Mouse (Mus musculus): Measurements from ENCODE around the gene Secisbp2.
"Not testable (repeated sequence)": the region's sequence is repeated elsewhere in the genome, so short reads cannot be mapped to it uniquely, and the experiment has no call there.

The Secisbp2 gene

GRCm38 (mm10) chr13:51643924-51644828, 7.3 kb upstream of the Secisbp2 start:
- no peak for DNase-seq

DNA sequence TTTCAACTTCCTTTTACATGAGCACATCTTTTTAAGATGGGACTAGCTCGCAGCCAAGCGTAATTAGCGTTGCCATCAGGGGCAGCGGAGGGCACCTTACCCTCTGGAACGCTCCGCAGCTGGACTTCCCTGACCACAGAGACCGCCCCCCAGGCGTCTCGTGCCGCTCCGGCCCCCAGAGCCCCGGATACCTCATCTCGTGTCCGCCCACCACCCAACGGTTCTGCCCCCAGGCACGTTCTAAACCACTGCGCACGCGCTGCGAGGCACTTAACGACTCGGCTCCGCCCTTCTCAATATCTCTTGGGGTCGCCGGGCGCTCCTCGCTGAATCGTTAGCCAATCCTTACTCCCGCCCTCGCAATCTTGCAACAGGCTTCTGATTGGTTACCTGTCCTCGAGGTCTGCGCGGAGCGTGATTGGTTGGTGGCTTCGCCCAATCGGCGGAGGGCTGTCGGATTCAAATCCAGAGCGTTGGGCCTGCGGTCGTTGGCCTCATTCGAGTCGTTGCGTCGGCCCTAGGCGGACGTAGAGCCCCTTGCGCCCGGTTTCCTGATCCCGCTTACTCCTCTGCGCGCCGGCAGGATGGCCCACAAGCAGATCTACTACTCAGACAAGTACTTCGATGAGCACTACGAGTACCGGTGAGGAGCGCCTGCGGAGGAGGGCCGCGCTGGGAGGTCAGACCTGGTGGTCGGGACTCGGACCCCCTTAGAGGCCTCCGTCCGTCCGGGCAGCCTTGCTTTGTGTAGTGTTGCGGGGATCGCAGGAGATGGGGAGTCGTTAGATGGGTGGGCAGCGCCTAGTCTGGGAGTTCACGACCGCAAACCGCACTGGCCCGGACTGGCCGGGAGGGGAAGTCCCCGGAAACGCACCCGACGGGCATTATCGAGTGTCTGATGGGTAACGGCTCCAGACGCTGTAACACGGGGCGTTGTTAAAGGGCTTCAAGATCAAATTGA, 6.4 kb upstream of the Secisbp2 start, which contains the start of gene Cks2:
Gene Cks2, plus strand, starts transcription at position 404 of the 961 bp plus-strand sequence.
- DNase-seq = peak; percentile 94 to 96

DNA sequence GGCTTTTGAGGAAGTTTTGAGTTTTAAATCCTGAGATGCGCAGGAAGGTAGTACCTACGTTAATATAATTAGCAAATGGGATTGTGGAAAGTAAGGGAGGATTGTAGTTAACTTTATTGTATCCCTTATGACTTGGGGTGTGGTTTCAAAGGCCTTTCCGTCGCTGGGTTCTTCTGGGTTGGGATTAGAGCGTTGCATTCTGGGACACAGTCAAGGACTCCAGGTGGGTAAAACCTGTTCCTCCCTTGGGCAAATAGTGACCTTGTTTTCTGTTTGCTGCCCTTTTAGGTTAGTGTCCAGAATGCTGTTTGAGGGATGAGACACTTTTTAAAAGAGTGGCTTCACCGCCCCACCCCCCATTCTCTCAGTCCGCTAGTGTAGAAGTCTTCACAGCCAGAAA, 5.6 kb upstream of the Secisbp2 start:
- no peak for DNase-seq

DNA sequence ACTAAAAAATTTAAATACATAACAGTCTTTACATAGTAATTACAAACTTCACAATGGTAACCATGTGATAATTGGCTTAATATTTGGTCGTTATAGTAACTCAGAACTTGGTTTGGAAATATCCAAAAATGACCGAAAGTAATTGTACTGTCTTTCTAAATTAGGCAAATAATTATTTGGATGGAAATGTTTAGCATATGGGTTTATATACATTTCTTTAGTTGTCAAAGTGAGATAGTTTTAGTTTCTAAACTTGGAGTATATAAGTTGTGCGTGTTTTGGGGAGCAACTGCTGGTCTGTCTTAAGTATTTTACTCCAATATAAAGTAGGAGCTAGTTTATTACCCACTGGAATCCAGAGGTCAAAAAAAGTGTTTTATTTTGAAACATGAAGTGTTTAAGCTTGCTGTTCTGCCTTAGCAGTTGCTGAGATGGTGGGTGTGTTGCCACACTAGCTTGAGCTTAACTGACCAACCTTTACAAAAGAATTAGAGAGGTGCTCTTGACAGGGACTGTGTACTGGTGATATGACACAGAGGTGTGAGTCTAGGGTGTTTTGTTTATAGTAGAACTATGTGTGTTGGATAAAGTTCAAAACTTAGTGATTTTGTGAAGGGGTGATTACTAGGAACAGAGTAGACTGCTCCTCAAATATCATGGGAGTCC, 5.0 kb upstream of the Secisbp2 start:
- no peak for DNase-seq

GRCm38 (mm10) chr13:51647770-51648169, 3.7 kb upstream of the Secisbp2 start:
- no peak for DNase-seq

GRCm38 (mm10) chr13:51648237-51648636, 3.3 kb upstream of the Secisbp2 start:
- no peak for DNase-seq

DNA sequence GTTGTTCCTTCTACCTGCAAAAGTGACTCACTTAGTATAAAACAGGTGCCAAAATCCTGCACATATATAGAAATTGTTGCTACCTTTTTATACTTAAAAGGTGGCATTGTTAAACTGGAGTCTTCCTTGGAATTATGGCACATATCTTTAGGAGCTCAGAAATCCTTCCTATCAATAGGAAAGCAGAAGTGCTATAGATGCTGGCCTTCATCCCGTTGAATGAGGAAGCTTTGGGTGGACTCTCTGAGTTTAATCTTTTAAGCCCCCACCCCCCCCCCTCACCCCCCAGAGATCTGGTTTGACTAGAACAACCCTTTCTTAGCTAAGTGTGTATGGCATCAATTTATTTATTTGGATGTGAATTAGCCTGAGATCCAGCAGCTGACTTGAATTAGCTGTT, 1.8 kb upstream of the Secisbp2 start:
- DNase-seq = no peak

DNA sequence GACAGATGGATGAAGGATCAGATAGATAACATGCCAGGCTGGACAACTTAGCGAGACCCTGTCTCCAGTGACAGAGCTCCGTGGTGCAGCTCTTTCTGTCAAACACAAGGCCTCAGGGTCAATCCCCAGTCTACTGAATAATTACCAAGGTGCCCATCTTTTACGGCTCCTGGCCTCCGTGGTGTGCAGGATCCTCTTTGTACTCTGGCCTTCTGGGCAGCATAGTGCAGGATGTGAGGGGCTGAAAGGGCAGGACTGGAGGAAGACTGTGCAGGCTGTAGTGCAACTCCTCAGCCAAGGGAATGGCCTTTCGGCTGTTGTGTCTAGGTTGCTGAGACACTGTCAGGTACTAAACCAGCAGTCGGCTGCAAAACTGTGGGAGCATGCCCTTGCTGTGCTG, 1.7 kb downstream of the Secisbp2 start:
- no peak for DNase-seq

DNA sequence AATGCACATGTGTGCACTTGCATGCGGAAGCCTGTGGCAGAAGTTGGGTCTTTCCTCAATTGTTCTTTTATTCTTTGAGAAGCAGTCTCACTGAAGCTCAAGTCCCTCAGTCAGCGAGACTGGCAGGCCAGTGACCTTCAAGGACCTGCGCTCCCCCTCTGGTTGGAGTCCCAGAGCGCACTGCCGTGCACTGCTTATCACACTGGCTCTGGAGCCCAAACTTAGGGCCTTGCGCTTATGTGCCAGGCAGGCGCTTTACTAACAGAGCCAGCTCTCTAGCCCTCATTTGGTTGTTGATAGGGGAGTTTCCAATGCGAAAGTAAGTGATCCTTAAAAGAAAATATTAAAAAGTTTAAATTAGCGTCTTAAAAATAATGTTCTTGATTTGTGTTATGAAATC, 2.5 kb downstream of the Secisbp2 start:
- no peak for DNase-seq

- no peak for DNase-seq
Observed at GRCm38 (mm10) chr13:51656516-51657235, 5.2 kb downstream of the Secisbp2 start.

- DNase-seq = no peak
Observed at GRCm38 (mm10) chr13:51658094-51658493, 6.6 kb downstream of the Secisbp2 start.

DNA sequence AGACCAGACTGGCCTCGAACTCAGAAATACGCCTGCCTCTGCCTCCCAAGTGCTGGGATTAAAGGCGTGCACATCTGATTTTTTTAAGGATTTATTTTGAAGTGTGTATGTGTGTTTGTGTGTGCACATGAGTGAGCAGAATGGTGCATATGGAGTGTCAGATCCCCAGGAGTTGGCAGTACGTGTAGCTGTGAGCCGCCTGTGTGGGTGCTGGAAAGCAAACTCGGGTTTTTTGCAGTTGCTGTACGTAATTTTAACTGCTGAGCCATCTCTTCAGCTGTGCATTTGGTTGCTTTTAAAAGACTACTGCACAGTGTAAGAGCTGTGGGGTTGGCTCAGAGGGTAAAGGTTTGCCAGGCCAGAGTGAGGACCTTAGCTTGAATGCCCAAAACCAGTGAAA, 8.1 kb downstream of the Secisbp2 start:
- no peak for DNase-seq

- no peak for DNase-seq
Observed at GRCm38 (mm10) chr13:51663561-51663960, 12.1 kb downstream of the Secisbp2 start.

DNA sequence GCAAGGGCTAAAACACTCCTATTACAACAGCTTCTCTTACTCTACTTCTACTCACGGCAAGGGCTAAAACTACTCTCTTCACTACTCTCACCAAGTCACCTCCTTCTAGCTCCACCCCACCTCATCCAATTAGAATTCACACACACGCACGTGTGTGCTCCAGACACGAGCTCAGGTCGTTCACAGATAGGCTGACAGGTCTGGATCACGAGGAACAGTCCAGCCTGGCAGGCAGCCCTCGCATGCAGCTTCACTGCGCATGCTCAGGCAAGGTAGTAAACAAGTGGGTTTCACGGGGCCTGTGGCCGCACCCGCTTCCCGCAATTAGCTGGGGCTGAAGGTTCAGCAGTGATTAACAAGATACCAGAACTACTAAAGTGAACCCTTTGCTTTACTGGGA, 16.7 kb downstream of the Secisbp2 start:
- DNase-seq = not testable (repeated sequence)

DNA sequence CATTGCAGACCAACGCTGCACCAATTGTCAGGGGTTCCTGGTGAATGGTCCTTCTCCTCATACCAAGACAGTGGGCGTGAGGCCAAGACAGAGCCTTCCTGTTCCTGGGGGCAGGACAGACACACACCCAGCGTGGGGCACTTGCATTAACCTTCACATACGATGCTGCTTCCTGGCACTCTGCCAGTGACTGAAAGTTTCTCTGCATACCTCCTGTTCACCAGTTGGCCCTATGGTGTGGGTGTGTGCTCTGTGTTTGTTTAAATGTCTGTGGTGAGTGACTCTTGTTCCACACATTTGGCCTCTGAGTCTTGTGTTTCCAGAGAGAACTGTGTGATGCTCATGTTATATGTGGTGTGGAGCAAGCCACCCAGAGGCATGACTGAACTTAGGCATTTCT, 25.1 kb downstream of the Secisbp2 start:
- peak in 1 of 2 experiments; percentile 32 for DNase-seq

DNA sequence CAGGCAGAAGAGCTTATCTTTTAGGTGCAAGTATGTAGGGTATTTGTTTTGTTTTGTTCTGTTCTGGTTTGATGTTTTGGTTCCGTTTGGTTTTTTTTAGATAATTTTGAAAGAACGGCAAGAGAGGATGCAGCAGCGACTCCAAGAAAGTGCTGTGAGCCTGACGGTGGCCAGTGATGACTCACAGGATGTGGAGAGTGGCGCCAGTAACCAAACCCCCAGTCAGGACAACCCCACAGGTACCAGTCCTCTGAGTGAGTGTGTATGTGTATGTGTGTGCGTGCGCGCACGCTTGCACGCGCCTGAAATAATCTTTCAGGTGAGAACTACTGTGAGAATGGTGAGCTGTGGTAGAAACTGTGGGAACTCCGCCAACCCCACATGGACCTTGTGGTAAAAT, 25.5 kb downstream of the Secisbp2 start:
- DNase-seq = no peak

DNA sequence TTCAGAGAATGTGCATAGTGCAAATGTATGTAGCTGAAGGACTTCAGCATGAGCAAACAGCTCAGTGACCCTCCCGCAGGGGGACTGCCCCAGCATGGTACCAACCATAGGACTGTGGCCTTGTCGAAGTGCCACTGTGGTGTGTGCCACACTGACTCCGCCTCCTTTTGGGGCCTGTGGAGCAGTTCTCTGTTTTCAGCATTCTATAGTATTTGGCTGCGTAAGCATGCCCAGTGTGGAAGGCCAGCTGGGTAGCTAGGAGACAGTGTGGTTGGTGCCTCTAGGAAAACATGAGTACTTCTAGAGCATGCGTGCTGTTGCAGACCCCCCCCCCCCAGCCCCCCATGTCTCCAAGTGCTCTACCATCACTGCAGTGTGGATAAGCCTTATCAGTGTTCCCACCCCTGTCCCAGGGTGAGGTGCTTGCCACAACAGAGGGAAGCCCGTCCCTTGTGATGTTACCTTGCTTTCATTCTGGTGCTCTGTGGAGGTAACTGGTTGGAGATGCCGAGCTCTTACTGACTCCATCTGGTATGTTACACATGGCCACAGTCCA, 26.2 kb downstream of the Secisbp2 start:
- DNase-seq = no peak

GRCm38 (mm10) chr13:51678687-51679086, 27.2 kb downstream of the Secisbp2 start:
- no peak for DNase-seq

- DNase-seq = no peak
Observed at GRCm38 (mm10) chr13:51679332-51679731, 27.8 kb downstream of the Secisbp2 start.

- DNase-seq = no peak
Observed at GRCm38 (mm10) chr13:51681076-51681475, 29.6 kb downstream of the Secisbp2 start.

- no peak for DNase-seq
Observed at GRCm38 (mm10) chr13:51681634-51682033, 30.1 kb downstream of the Secisbp2 start.

Measured in cerebellum, postnatal 36 days (tissue).